Mouse (Mus musculus) stomach, embryonic 14.5 days (tissue): ENCODE data around the gene B4galt3. TPM values are rescaled to one million over a fixed set of nuclear protein-coding genes. Genes with fewer than 3 reads are reported as not detected.

ENCODE experiments used
- ATAC-seq: fragments of 200-750 bp; cut with Nextera tagmentation; 2 replicates; pipeline ENCODE4 v1.8.0; 2017; ENCODE audit warnings: low read depth, moderate TSS enrichment; ENCODE audit not compliant: insufficient number of reproducible peaks, insufficient read depth, low FRiP score
- H3K27ac ChIP-seq: fragments of 300-500 bp; sonication (generic); 2 replicates; pipeline ENCODE4 v1.5.1; 2014; ENCODE audit warnings: mild to moderate bottlenecking, low read length, moderate library complexity, mixed read lengths
- H3K27me3 ChIP-seq: fragments of 300-500 bp; sonication (generic); 2 replicates; pipeline ENCODE4 v1.6.1; 2014; ENCODE audit warnings: low read length, control low read depth, mixed read lengths; ENCODE audit not compliant: control insufficient read depth, insufficient read depth
- H3K36me3 ChIP-seq: fragments of 300-500 bp; sonication (generic); 2 replicates; pipeline ENCODE4 v1.6.1; 2014; ENCODE audit warnings: mild to moderate bottlenecking, control low read depth, low read length, moderate library complexity, mixed read lengths; ENCODE audit not compliant: control insufficient read depth, insufficient read depth
- H3K4me1 ChIP-seq: fragments of 300-500 bp; sonication (generic); 2 replicates; pipeline ENCODE4 v1.6.1; 2014; ENCODE audit warnings: low read length, control low read depth, mixed read lengths; ENCODE audit not compliant: control insufficient read depth, insufficient read depth
- H3K4me2 ChIP-seq: fragments of 300-500 bp; sonication (generic); replicated peaks from 2 replicates; pipeline ENCODE4 v1.6.1; 2014; ENCODE audit warnings: low read depth, low read length, control low read depth
- H3K4me3 ChIP-seq: fragments of 300-500 bp; sonication (generic); 2 replicates; pipeline ENCODE4 v1.5.1; 2014; ENCODE audit warnings: low read depth, low read length, control low read depth
- H3K9ac ChIP-seq: fragments of 300-500 bp; sonication (generic); replicated peaks from 2 replicates; pipeline ENCODE4 v1.6.1; 2014; ENCODE audit warnings: low read depth, mild to moderate bottlenecking, control low read depth, low read length, moderate library complexity, mixed read lengths
- H3K9me3 ChIP-seq: fragments of 300-500 bp; sonication (generic); 2 replicates; pipeline ENCODE4 v1.6.1; 2016; ENCODE audit warnings: low read depth, low read length, control low read depth; ENCODE audit not compliant: control insufficient read depth
- WGBS: fragments of 180-500 bp; shearing (Covaris S2); extraction: QIAGEN DNeasy Blood & Tissue Kit; methylation state at CpG from one replicate; pipeline ENCODE4 v1.1.7; 2014; 5-methylcytosine and 5-hydroxymethylcytosine counted together
- polyA plus RNA-seq: library from polyadenylated mRNA; unstranded; fragments of >200 nt; fragmentation: Nextera tagmentation; extraction: Ambion mirVana; gene quantifications from 2 replicates; pipeline ENCODE4 v1.2.1, GENCODE M21; 2014

B4galt3 gene
- polyA plus RNA-seq, 1 experiment from 2014 or later = 81.1 TPM

DNA sequence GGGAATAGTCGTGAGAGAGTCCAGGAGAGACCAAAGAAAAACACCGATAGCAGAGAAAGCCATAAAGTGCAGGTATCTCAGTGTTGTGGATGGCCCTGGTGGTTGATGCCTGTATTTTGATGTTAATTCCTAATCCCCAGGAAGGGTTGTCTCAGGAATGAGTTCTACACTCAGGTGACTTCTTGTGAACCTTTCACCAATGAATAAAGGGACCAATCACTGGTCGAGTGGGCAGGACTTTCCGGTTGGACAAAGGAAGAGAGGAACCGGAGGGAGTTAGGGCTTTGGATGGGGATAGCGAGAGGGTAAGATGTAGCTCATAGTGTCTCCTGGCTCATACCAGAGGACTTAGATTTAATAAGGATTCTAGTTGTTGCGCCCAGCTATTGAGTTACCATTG, 49.6 kb downstream of the B4galt3 start:
- WGBS = 17% methylated on average over 7 of the region's 7 CpGs
- no peaks in the 10 kb centered on the region for H3K9me3 ChIP-seq
- H3K9ac ChIP-seq = no peak overlapping the region
- no peak for ATAC-seq
- no peak overlapping the region for H3K4me3 ChIP-seq
- H3K27ac ChIP-seq = no peak overlapping the region
- H3K27me3 ChIP-seq = no peaks in the 10 kb centered on the region
- no peak overlapping the region for H3K4me2 ChIP-seq
- H3K4me1 ChIP-seq = no peaks in the 10 kb centered on the region
- H3K36me3 ChIP-seq = no peaks in the 10 kb centered on the region

DNA sequence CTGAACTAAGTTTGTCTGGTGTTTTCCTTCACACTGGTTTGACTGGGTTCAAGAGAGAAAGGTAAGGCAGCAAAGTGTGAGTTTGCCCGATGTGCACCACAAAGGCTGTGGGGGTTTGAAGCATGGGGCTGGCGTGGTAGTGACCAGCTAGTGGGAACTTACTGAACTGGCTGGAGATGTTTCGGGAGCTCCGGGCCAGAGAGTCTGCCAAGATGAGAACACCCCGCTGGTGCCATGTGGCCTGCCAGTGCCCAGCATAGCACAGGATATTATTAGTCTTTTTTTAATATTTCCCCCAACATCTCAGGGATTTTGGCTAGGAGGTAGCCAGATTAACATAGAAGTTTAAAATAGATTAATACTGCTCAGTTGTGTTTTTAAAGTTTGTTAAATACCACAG, 50.0 kb downstream of the B4galt3 start:
- no peak for ATAC-seq
- H3K4me1 ChIP-seq = no peaks in the 10 kb centered on the region
- no peaks in the 10 kb centered on the region for H3K36me3 ChIP-seq
- H3K9me3 ChIP-seq = no peaks in the 10 kb centered on the region
- H3K4me3 ChIP-seq = no peak overlapping the region
- H3K27ac ChIP-seq = no peak overlapping the region
- 27% methylated on average over 5 of the region's 5 CpGs for WGBS
- H3K4me2 ChIP-seq = no peak overlapping the region
- H3K9ac ChIP-seq = no peak overlapping the region
- no peaks in the 10 kb centered on the region for H3K27me3 ChIP-seq

DNA sequence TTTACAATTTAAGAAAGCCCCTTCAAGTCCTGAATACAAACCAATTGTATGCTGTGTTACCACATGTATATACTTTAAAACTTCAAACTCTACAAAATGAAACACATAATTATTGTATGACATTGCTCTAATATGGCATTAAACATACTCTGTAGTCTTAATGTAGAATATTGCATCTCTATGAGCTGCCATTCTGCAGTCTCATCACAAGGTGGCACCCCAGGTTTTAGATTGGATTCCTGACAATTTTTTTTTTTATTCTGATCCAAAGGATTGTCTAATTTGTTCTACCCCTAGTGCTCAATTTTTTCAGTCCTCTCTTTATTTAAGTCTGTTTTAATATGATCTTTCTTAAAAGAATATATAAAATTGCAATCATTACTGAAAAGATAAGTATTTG, 51.3 kb downstream of the B4galt3 start:
- H3K9ac ChIP-seq = no peak overlapping the region
- H3K9me3 ChIP-seq = no peaks in the 10 kb centered on the region
- H3K36me3 ChIP-seq = no peaks in the 10 kb centered on the region
- no peak for ATAC-seq
- no peaks in the 10 kb centered on the region for H3K27me3 ChIP-seq
- H3K4me3 ChIP-seq = no peak overlapping the region
- H3K4me1 ChIP-seq = no peaks in the 10 kb centered on the region
- no peak overlapping the region for H3K4me2 ChIP-seq
- no peak overlapping the region for H3K27ac ChIP-seq

DNA sequence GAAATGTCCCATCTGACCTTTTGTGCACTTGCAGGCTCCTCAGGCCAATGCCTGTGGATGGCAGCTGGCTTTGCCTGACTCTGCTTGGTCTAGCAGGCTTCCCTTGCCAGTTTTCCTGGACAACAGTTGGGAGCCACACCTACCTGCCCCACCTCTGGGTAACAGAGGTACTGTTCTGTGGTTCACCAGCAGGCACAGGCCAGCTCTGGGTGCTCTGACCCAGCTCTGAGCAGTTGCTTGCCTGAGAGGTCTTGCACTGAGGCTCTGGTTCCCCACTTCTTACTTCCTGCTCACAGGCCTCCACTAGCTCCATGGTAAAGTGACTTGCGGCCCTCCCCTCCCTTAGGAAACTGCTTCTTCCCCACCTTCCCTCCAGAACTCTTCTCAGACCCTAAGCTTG, 51.9 kb downstream of the B4galt3 start:
- no peak overlapping the region for H3K4me3 ChIP-seq
- no peaks in the 10 kb centered on the region for H3K9me3 ChIP-seq
- H3K36me3 ChIP-seq = no peaks in the 10 kb centered on the region
- no peak overlapping the region for H3K27ac ChIP-seq
- WGBS = 63% methylated on average over 1 of the region's 1 CpGs
- peak; percentile 28; the same call in 1 of the 2 replicates for ATAC-seq
- H3K27me3 ChIP-seq = no peaks in the 10 kb centered on the region
- H3K4me1 ChIP-seq = no peaks in the 10 kb centered on the region
- no peak overlapping the region for H3K9ac ChIP-seq
- no peak overlapping the region for H3K4me2 ChIP-seq

DNA sequence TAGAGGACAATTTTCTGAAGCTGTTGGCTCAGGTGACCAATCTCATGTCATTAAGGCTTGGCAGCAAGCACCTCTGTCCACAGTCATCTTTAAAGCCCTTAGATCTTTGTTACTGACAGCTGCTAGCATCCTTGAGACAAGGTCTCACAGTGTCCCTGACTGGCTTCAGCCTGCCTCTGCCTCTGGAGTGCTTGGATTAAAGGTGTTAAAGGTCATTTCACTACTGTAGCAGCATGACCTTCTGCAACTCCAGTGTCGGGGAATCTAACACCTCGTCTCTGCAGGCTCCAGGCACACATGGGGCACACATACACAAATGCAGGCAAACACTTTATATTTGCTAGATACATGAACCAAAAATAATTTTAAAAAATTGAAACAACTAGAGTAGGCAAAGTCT, 55.4 kb downstream of the B4galt3 start:
- no peak for ATAC-seq
- H3K9me3 ChIP-seq = no peaks in the 10 kb centered on the region
- H3K4me2 ChIP-seq = no peak overlapping the region
- no peak overlapping the region for H3K9ac ChIP-seq
- H3K36me3 ChIP-seq = no peaks in the 10 kb centered on the region
- peaks cover 9% of the 10 kb centered on the region; the same call in 1 of the 2 replicates for H3K4me1 ChIP-seq
- no peak overlapping the region for H3K4me3 ChIP-seq
- WGBS = 88% methylated on average over 2 of the region's 2 CpGs
- H3K27ac ChIP-seq = no peak overlapping the region
- no peaks in the 10 kb centered on the region for H3K27me3 ChIP-seq

Other genes starting within 250 kb of the B4galt3 start
- 11.1 and 14.8 TPM in 2 replicates for gene Fcgr3, start 205.4 kb upstream of the B4galt3 start, polyA plus RNA-seq
- gene Cfap126, start 156.4 kb upstream of the B4galt3 start, polyA plus RNA-seq = 2.6 and 2.8 TPM in 2 replicates
- gene Sdhc, start 119.7 kb upstream of the B4galt3 start, polyA plus RNA-seq = 297 and 311 TPM in 2 replicates
- 1.9 and 2.0 TPM in 2 replicates for gene Mpz, start 119.6 kb upstream of the B4galt3 start, polyA plus RNA-seq
- 35.6 and 39.6 TPM in 2 replicates for gene Pcp4l1, start 74.1 kb upstream of the B4galt3 start, polyA plus RNA-seq
- gene Nr1i3, start 56.4 kb upstream of the B4galt3 start, polyA plus RNA-seq = 0.17 and 0.30 TPM in 2 replicates
- gene Tomm40l, start 47.8 kb upstream of the B4galt3 start, polyA plus RNA-seq = 25.0 and 28.2 TPM in 2 replicates
- gene Apoa2, start 45.3 kb upstream of the B4galt3 start, polyA plus RNA-seq = 3.9 and 7.3 TPM in 2 replicates
- 52.5 and 58.4 TPM in 2 replicates for gene Fcer1g, start 36.0 kb upstream of the B4galt3 start, polyA plus RNA-seq
- gene Adamts4, start 19.9 kb upstream of the B4galt3 start, polyA plus RNA-seq = 5.3 and 6.3 TPM in 2 replicates
- gene Ndufs2, start 18.9 kb upstream of the B4galt3 start, polyA plus RNA-seq = 219 and 234 TPM in 2 replicates
- gene Ppox, start 10.9 kb downstream of the B4galt3 start, polyA plus RNA-seq = 56.7 and 57.7 TPM in 2 replicates
- gene Usp21, start 17.7 kb downstream of the B4galt3 start, polyA plus RNA-seq = 68.8 and 70.6 TPM in 2 replicates
- gene Ufc1, start 24.7 kb downstream of the B4galt3 start, polyA plus RNA-seq = 118 and 130 TPM in 2 replicates
- 48.8 and 54.1 TPM in 2 replicates for gene Dedd, start 58.8 kb downstream of the B4galt3 start, polyA plus RNA-seq
- gene Nit1, start 75.3 kb downstream of the B4galt3 start, polyA plus RNA-seq = 37.1 and 40.8 TPM in 2 replicates
- 44.7 TPM in 2 replicates for gene Pfdn2, start 75.3 kb downstream of the B4galt3 start, polyA plus RNA-seq
- 1.5 and 1.6 TPM in 2 replicates for gene Klhdc9, start 90.5 kb downstream of the B4galt3 start, polyA plus RNA-seq
- 10.7 and 13.7 TPM in 2 replicates for gene Nectin4, start 99.8 kb downstream of the B4galt3 start, polyA plus RNA-seq
- gene Arhgap30, start 118.6 kb downstream of the B4galt3 start, polyA plus RNA-seq = 0.67 and 1.3 TPM in 2 replicates
- 85.2 and 95.0 TPM in 2 replicates for gene Usf1, start 141.0 kb downstream of the B4galt3 start, polyA plus RNA-seq
- gene Tstd1, start 148.5 kb downstream of the B4galt3 start, polyA plus RNA-seq = 3.0 and 3.1 TPM in 2 replicates
- 119 and 127 TPM in 2 replicates for gene F11r, start 167.2 kb downstream of the B4galt3 start, polyA plus RNA-seq
- gene Alyref2, start 233.2 kb downstream of the B4galt3 start, polyA plus RNA-seq = 14.5 and 14.6 TPM in 2 replicates